Mouse (Mus musculus): ENCODE results near the gene Tnfaip2.

Gene Tnfaip2

DNA sequence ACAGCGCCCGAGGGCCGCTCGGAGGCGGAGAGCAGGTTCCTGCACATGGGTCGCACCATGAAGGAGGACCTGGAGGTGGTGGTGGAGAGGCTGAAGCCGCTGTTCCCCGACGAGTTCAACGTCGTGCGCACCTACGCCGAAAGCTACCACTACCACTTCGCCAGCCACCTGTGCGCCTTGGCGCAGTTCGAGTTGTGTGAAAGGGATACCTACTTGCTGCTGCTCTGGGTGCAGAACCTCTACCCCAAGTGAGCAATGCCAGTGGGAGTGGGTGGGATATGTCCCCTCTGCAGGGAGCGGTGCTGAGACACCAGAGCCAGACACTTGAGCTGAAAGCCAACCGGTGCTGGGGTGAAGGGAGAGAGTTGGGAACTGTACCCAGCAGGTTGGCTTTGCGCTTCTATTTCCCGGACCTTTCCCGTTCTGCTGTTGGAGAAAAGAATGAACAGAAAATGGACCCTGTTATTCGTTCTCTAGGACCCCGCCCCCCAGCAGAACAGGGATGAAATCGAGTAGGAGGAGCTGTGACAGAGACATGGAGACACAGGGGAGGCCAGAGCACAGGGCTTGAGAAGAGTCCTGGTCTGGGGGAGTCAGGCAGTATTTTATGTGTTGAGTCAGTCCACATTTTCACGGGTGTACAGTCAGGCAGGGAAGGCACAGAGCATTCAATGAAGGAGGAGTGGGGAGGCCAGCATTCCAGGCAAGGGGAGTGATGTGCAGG lies 3.8 kb downstream of the Tnfaip2 start:
- DNase-seq (ENCODE audit: low spot score) = no peak

DNA sequence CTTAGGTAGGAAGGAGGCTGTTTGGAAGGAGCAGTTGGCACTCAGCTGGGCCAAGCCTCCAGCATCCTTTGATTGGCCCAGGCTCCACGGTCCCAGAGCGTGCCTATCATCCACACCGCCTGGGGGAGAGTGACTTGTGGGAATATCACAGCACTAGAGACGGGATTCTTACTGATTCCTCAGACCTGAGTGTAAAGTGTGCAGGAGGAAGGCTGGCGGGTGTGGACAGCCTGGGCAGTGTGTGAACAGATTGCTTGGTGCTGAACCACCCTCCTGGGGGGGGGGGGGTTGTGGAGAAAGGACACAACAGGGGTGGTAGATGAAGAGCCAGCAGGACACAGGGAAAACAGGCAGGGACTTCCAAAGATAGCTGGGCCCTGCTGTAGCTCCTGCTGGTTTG lies 4.5 kb downstream of the Tnfaip2 start:
- DNase-seq (ENCODE audit: low spot score) = no peak

DNA sequence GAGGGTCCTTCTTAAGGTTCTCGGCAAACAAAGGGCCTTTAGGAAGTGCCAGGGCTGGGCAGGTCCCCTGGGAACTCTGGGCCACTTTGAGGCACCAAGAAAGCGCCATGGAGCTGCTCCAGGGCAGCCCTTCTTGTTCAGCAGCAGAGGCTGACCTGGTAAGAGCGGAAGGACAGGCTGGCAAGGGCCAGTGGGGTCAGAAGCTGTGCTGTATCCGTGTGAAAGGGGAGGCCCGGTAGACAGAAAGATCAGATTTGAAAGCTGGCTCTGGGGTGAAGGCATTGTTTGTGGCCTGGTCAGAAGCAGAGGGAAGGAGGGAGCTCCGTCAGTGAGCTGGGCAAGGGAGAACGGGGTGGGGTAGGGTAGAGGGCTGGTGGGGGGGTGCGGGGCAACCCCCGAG lies 5.1 kb downstream of the Tnfaip2 start:
- no peak for DNase-seq (ENCODE audit: low spot score)

DNA sequence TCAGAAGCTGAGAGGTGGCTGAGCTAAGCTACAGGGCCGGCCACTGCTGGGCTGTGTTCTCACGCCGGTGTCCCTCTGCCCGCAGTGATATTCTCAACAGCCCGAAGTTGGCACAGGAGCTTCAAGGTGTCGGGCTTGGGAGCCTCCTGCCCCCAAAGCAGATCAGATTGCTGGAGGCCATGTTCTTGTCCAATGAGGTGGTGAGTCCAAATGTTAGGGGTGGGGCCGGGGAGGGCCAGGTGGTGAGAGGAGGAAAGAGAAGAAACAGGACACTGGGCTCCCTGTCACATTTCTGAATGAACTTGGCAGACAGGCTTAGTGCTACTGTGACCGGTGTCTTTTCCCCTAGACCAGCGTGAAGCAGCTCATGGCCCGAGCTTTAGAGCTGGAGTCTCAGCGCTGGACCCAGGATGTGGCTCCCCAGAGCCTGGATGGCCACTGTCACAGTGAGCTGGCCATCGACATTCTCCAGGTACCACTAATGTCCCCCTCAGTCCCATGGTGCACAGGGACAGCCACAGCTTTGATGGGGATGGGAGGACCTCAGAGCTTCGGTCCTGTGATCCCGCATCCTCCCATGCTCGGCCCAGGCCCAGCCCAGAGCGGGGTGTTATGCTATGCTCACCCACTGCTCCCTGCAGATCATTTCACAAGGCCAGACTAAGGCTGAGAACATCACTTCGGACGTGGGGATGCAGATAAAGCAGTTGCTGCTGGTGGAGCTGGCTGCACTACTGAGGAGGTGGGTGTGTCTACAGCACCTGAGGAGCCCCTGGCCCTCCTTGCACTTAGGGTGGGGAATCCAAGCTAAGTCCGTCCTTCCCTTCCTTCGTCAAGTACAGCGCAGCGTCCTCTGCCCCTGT lies 5.9 kb downstream of the Tnfaip2 start:
- no peak for DNase-seq (ENCODE audit: low spot score)

DNA sequence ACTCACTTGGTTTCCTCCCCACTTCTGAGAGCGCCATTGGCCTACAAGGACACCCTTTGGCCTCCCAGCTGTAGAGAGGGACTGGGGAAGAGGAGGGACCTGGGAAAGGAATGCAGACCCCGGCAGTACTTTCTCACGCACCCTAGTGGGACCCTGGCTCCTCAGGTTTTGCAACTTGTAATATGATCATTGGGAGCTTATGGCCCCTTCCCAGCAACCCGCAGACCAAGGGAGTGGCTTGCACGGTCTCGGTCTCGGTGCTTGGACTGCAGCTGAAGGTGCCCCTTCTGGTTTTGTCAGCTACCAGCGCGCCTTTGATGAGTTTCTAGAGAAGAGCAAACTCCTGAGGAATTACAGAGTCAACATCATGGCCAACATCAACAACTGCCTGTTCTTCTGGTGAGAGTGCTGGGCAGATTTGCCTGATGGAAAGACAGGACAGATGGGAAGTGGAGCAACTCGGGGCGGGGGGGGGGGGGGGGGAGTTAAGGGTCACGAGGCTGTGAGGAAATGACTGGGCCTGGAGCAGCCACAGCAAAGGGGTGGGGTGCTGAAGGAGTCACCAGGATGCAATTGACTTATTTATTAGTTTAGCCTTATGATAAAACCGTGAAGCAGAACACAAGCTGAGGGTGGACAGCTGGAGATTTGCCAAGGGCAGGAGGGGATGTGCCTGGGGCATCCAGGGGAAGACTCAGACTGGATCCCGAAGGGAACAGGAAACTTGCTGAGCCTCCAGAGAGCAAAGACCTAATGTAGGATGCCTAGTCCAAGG lies 6.8 kb downstream of the Tnfaip2 start:
- no peak for DNase-seq (ENCODE audit: low spot score)

DNA sequence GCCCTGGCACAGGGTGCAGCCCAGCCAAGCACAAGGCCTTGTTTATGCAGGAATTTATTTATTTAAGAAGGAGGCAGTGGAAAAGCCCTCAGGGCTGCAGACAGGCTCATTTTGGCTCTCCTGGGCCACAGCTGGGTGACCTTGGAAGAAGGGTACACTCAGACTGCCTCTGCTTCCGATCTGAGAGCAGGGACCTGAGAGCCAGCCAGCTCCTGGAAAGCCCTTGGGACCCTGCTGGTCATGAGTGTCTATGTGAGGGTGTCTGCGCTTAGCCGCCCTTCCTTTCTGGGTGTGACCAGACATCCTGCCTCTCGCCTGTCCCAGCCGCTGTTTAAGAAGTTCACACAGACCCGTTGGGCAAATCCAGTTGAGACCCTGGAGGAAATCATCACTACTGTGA lies 8.1 kb downstream of the Tnfaip2 start:
- DNase-seq (ENCODE audit: low spot score) = no peak

DNA sequence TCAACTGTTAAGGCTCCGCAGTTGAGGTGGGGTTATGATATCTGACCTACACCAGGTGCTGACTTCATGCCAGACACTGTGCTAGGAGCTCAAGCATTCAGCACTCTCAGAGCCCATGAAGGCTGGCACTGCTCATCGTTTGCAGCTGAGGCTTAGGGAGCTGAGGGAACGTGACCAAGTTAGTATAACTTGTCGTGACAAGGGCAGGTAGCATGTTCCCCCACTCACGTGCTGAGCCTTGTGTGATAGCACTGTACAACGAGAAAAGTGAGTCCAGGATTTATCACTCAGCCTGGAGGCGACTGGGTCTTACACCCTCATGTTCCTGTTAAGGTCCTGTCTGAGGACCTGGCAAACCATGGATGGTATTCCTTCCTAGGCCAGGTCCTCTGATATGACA lies 9.3 kb downstream of the Tnfaip2 start:
- DNase-seq (ENCODE audit: low spot score) = no peak

DNA sequence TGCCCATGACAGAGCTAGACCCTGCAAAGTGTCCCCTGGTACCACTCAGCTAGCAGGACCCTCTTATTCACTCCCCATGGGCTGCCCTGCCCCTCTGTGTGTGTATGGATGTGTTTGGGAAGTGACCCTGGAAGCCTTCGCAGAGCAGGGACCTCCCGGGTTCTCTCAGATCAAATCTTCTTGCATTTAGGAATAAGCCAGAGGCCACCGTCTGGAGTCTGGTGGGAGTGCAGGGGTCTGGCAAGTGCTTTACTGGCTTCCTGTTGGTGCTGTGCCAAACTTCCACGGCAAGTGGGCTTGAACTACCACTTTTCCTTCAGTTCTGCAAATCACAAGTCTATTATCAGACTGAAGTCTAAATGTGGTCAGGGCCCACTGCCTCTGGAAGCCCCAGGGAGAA lies 11.8 kb downstream of the Tnfaip2 start:
- DNase-seq (ENCODE audit: low spot score) = no peak

DNA sequence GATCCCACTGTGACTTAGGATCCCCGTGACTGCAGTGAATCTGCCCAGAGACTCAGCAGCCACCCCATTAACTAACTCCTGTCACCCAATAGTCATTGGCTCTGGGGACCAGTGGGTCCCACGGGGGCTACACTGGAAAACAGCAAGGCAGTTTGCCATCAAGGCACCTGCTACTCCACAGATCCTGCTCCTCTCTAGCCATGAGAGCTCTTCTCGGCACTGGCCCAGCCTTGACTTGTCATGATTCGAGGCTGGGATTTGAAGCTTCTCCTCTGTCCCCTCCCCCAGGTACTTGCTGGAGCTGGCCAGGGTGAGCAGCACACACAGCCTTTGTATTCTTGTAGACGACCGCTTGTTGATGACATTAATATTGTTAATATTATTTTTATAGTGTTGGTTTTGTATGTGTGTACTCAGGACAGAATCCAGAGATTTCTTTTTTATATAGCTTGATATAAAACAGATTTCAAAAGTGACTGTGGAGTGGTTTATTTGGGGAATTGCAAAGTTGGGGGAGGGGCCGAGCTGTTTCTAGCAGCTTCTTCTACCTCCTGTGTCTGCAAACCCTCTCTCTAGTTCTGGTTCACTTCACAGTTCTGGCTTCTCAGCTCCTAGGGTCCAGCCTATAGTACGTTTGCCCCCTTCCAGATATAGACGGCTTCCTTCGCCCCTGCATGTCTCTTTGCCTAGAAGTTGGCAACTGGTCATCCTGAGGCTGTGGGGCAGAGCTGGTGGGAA lies 12.4 kb downstream of the Tnfaip2 start:
- DNase-seq (ENCODE audit: low spot score) = no peak

DNA sequence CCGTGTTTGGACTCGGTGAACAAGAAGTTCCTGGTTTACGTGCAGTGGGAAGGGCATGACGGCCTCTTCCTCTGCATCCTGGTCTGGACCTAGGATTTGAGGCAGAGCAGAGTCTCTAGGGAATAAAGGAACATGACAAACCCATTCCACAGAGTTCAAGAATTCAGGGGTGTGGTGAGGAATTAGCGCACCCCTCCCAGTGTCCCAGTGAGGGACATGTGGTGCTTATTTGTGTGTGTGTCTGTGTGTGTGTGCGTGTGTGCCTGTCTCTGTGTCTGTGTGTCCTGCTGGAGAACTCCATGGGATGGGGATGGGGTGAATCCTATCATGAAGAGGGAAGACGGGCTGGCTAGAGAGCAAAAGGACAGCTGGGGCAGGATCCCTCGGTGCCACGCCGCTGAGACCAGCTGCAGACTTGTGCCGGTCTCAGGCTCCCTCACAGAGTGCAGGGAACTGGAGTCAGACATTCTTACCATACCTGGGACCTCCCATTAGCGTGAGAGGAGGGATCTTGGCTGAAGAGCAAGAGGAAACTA lies 13.1 kb downstream of the Tnfaip2 start:
- DNase-seq (ENCODE audit: low spot score) = no peak

DNA sequence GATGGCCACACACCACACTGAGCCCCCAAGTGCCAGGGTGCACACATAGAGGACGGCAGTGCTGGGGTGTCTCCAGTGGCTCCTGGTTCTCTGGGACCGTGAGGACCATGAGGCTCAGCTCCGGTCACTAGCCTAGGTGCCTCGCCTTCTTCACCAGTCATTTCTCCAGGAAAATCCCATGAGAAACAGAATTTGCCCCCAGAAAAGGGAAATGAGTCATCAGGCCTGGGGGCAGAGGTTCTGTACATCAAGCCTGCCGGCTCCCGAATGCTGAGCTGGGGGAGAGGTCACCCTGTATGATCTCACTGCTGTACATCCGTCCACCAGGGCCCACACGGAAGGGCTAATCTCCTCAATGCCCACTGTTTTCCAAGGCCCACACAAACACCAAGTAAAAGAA lies 13.6 kb downstream of the Tnfaip2 start:
- DNase-seq (ENCODE audit: low spot score) = no peak

DNA sequence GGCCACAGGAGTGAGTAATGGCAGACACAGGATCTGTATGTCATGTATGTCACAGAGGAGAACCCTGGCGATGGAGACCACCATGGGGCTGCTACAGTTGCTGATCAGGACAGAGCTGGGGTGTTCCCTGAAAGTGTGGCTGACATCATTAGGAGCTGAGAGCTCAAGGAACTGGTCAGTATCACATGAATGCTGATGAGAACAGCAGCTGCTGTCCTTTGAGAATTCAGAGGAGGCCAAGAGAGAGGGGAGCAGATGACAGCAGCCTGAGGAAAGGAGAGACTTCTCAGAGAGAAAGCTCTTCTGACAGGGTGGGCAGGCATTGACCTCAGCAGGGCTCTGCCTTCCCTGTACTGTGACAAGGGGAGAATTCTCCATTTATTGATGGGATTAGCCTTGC lies 15.5 kb downstream of the Tnfaip2 start:
- DNase-seq (ENCODE audit: low spot score) = no peak

DNA sequence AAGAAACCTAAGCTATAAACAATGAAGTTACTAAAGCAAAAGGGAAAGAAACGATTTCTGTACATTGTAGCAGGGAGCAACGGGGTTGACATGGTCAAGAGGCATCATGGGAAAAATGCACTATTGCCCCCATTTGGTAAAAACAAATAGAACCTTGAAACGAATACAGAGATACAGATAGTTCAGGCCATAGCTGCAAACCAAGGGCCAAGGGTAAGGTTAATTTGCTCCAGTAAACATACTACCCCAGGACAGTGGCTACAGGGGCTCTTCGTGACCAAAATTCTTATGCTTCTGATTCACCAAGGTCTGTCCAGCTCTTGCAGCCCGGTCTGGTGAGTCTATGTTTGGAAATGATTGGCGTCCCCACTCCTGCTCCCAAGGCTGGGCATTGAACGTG lies 21.3 kb downstream of the Tnfaip2 start:
- DNase-seq (ENCODE audit: low spot score) = no peak

DNA sequence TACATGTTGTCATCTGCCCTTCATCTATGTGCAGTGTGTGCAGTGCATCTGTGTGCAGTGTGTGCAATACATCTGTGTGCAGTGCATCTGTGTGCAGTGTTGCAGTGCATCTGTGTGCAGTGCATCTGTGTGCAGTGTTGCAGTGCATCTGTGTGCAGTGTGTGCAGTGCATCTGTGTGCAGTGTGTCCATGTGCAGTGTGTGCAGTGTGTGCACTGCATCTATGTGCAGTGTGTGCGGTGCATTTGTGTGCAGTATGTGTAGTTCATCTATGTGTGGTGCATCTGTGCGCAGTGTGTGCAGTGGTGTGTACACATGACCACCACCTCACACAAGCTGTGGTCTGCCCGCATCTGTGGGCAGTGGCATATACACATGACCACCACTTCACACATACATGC lies 24.1 kb downstream of the Tnfaip2 start:
- no peak for DNase-seq (ENCODE audit: low spot score)

DNA sequence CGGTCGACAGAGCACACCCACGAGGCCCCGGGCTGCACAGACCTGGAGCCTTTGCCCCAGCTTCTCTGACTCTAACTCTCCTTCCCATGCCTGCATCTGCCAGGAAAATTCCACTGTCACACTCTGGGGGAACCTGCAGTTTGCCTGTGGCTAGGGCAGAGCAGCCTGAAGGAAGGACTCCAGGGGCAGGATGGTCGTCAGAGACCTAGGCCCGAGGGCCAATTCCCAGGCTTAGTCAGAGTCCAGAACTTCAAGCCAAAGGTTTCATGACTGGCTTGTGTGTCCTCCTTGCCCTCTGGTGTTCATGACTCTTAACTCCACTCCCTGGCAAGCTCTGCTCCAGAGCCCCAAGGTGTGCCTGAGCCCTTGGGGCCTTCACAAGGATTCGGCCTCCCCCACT lies 25.9 kb downstream of the Tnfaip2 start:
- no peak for DNase-seq (ENCODE audit: low spot score)

DNA sequence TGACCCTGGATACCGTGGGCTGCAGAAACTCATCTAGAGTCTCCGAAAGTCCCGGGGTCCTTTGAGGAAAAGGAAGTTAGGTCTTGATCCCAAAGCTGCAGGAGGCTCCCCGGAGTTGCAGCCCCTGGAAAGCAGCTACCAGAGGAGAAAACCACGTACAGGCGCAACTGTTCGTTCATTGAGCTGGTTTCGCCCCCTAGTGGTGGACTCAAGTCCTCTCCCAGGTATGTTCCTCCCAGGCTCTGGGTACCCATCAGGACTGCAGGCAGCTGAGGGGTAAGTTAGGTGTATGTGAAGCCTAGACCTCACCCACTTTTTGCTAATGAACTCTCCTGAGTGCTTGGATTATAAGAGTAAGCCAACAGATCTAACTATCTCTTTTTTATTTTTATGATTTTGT lies 27.2 kb downstream of the Tnfaip2 start:
- DNase-seq (ENCODE audit: low spot score) = peak; percentile 36

DNA sequence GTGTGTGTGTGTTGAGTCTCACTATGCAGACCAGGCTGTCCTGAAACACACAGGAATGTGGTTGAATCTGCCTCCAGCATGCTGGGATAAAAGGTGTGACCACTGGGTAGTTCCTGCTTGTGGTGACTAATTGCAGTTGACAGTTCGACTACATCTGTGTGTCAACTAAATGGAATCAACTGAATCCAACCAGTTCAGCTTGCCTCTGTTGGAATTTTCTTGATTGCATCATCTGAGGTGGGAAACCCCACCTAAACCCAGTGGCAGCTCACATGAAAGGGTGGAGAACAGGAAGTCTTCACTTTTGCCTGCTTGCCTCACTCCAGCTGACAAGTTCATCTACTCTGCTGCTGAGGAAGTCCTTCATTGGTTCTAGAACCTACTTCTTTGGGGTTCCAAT lies 28.9 kb downstream of the Tnfaip2 start:
- no peak for DNase-seq (ENCODE audit: low spot score)

DNA sequence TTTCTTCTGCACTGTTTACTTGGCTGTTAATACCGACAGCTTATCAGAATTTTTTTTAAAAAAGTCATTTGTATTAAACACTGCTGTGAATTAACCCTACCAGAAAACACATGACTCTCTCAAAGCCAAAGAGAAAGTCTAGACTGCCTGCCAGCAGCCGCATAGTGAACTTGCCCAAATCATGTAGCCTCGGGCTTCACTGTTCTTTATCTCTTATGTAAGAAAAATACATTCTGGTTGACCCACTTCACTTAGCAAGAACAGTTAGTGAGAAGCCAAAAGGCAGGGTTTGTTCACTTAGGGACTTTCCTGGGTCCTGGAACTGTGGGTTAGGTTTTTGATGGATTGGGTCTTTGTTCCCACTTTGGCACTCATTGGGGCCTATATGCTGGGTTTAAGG lies 29.5 kb downstream of the Tnfaip2 start:
- no peak for DNase-seq (ENCODE audit: low spot score)

DNA sequence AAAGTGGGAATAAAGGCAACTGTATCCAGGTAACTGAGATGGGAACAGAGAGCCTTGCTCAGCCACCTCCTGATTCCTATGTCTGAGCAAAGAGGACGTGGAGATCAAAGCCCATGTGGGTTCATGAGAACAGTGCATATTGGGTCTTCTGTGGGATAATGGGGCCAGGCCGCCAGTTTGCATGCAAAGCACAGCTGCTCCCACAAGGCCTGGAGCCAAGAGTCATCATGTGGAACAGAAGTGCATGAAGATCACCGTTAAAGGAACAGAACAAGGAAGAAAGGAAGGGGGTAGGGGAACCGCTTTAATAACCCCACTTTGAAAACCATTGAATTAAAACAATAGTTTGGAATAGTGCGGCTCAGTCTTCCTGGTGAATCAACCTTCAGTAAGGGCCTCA lies 30.6 kb downstream of the Tnfaip2 start:
- no peak for DNase-seq (ENCODE audit: low spot score)

DNA sequence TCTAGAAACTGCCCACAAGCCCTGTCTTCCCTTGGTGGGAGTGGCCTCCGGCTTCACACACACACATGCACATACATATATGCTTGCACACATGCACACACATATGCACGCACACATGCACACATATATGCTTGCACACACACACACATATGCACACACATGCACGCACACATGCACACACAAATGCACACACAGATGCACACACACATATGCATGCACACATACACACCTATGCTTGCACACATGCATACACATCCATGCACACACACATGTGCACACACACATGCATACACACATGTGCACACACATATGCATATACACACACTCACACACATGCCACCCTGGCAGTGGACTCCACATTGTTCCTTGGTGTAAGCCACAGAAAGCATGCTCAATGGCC lies 32.1 kb downstream of the Tnfaip2 start:
- DNase-seq (ENCODE audit: low spot score) = no peak

DNA sequence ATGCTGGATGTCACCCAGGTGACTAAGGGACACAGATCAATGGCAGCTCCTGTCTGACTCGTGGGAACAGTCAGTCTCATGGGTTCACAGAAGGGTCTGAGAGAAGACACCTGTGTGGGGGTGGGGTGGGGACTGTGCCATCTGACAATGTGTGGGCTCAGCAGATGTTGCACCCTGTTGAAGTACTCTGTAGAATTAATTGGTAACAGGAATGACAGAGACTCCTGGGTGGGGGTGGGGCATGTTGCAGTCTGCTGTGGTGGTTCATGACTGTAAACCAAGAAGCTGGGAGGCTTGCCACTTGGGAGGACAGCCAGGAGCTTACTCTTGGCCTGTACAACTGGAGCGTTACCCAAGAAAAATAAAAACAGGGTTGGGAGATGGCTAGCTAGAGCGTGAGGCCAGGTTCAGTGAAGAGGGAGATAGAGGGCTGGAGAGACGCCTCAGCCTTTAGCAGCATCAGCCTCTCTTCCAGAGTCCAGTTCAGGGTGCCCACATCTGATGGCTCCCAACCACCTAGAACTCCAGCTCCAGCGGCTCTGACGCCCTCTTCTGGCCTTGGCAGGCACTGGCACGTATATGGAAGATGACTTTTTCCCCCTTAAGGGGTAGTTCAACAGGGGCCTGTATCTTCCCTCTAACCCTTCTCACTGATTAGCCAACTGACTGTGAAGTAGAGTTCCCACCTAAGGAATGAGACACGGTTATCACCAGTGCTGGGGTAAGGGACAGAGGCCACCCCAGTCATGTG lies 32.8 kb downstream of the Tnfaip2 start:
- DNase-seq (ENCODE audit: low spot score) = peak; percentile 39
